Mouse (Mus musculus): Measurements from ENCODE around the gene Fblim1. TPM values are rescaled to one million over a fixed set of nuclear protein-coding genes. Genes with fewer than 3 reads are reported as not detected.

Gene Fblim1
- polyA plus RNA-seq, 1 experiment from 2014 or later, result 94.6 TPM

DNA sequence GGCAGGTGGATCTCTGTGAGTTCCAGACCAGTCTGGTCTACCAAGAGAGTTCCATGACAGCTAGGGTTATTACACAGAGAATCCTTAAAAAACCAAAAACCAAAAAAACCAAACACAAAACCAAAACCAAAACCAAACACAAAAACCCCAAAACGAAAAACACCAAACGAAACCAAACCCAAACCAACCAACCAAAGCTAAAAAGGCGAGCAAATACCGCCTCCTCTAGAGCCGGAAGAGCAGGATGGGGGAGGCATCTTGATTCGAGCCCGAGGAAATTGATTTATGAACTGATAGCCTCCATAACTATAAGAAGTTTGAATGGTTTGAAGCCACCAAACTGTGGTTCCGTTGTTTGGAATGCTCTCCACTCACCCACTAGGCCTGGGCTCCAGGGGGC, 22.0 kb downstream of the Fblim1 start:
- H3K36me3 ChIP-seq (ENCODE audit: control insufficient read depth, insufficient read depth, low read length), result peaks cover 86% of the 10 kb centered on the region
- no peak overlapping the region for H3K4me3 ChIP-seq (ENCODE audit: low read depth, low read length)
- H3K9ac ChIP-seq (ENCODE audit: low read length), result no peak overlapping the region
- no peak overlapping the region for H3K4me2 ChIP-seq (ENCODE audit: low read length)
- H3K4me1 ChIP-seq (replicated peaks; ENCODE audit: control insufficient read depth, insufficient read depth, low read length), result no peaks in the 10 kb centered on the region
- no peak overlapping the region for H3K27ac ChIP-seq (ENCODE audit: low read depth)
- DNase-seq (ENCODE audit: low spot score) (no peak), ATAC-seq (replicated peaks; ENCODE audit: low FRiP score, low TSS enrichment, low read depth) (no peak)
- no peaks in the 10 kb centered on the region for H3K27me3 ChIP-seq (replicated peaks; ENCODE audit: control insufficient read depth, insufficient read depth, low read length)
- H3K9me3 ChIP-seq (ENCODE audit: control insufficient read depth, low read length), result no peaks in the 10 kb centered on the region
- 92% methylated on average over 8 of the region's 8 CpGs for WGBS

DNA sequence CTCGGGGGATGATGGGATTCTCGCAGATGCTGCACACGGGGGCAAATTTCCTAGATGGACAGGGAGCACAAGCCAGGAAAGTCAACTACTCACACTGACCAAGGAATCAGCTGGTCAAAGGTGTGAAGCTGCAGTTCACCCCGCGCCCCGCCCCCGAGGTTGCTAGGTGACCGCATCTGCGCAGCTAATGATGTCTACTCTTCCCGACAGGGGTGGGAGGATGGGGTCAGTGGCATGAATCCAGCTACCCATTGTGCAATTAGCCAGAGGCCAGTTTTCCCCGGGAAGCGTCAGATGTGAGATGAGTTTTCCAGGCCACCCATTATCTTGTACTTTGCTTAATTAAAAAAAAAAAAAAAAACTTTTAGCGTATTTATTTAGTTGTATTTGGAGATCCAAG, 24.8 kb downstream of the Fblim1 start:
- whole genome bisulfite sequencing, result 94% methylated on average over 13 of the region's 13 CpGs
- H3K4me2 ChIP-seq (ENCODE audit: low read length), result no peak overlapping the region
- ATAC-seq (replicated peaks; ENCODE audit: low FRiP score, low TSS enrichment, low read depth) (no peak), DNase-seq (ENCODE audit: low spot score) (no peak)
- no peaks in the 10 kb centered on the region for H3K27me3 ChIP-seq (replicated peaks; ENCODE audit: control insufficient read depth, insufficient read depth, low read length)
- peaks cover 92% of the 10 kb centered on the region for H3K36me3 ChIP-seq (ENCODE audit: control insufficient read depth, insufficient read depth, low read length)
- H3K4me3 ChIP-seq (ENCODE audit: low read depth, low read length), result no peak overlapping the region
- no peak overlapping the region for H3K27ac ChIP-seq (ENCODE audit: low read depth)
- no peak overlapping the region for H3K9ac ChIP-seq (ENCODE audit: low read length)
- H3K9me3 ChIP-seq (ENCODE audit: control insufficient read depth, low read length), result no peaks in the 10 kb centered on the region
- no peaks in the 10 kb centered on the region for H3K4me1 ChIP-seq (replicated peaks; ENCODE audit: control insufficient read depth, insufficient read depth, low read length)

DNA sequence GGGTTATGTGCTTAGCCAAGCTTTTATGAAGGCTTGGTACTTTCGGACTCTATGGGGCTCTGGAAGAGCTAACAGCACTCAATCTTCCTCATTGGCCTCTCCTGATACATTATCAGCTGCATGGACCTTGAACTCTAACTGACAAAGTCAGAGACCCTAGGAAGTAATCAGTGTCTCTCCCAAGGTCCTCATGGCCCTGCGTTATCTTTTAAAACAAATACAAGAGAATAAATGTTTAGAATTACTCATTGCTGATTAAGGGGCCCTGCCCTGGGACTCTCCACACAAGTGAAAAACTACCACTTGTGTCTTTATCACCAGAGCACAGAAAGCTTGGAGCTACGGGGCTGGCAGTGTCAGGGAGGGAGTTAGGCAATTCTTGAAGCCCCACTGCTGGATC, 27.1 kb downstream of the Fblim1 start:
- ATAC-seq (replicated peaks; ENCODE audit: low FRiP score, low TSS enrichment, low read depth), result peak; percentile 83

DNA sequence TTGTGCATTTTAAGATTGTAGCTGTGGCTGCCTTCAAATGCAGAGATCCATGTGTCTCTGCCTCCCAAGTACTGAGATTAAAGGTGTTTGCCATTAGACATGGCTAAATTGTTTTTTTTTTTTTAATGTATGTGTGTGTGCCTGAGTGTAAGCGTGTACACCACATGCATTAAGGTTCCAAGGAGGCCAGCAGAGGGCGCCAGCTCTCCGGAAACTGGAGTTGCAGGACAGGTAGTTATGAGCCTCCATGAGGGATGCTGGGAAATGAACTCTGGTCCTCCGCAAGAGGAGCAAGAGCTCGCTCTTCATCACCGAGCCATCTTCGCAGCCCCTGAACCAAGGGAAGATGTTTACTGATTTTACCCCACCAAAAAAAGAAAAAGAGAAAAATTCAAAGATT, 29.0 kb downstream of the Fblim1 start:
- H3K27me3 ChIP-seq (replicated peaks; ENCODE audit: control insufficient read depth, insufficient read depth, low read length), result no peaks in the 10 kb centered on the region
- 94% methylated on average over 7 of the region's 7 CpGs for WGBS
- H3K4me3 ChIP-seq (ENCODE audit: low read depth, low read length), result no peak overlapping the region
- no peak overlapping the region for H3K4me2 ChIP-seq (ENCODE audit: low read length)
- H3K9ac ChIP-seq (ENCODE audit: low read length), result no peak overlapping the region
- peaks cover 54% of the 10 kb centered on the region for H3K36me3 ChIP-seq (ENCODE audit: control insufficient read depth, insufficient read depth, low read length)
- H3K27ac ChIP-seq (ENCODE audit: low read depth), result no peak overlapping the region
- no peaks in the 10 kb centered on the region for H3K9me3 ChIP-seq (ENCODE audit: control insufficient read depth, low read length)
- 0 out of 2 replicates have a peak, but pooled peaks cover 7% of the 10 kb centered on the region for H3K4me1 ChIP-seq (replicated peaks; ENCODE audit: control insufficient read depth, insufficient read depth, low read length)
- DNase-seq (ENCODE audit: low spot score), result no peak
- no peak for ATAC-seq (replicated peaks; ENCODE audit: low FRiP score, low TSS enrichment, low read depth)

More for the DNA sequence above, 27.1 kb downstream of the Fblim1 start:
- DNase-seq (ENCODE audit: low spot score), result no peak
- Histone ChIP-seq H3K27me3 (replicated peaks; ENCODE audit: control insufficient read depth, insufficient read depth, low read length) (no peaks in the 10 kb centered on the region), H3K9ac (ENCODE audit: low read length) (no peak overlapping the region), H3K4me3 (ENCODE audit: low read depth, low read length) (no peak overlapping the region), H3K4me1 (replicated peaks; ENCODE audit: control insufficient read depth, insufficient read depth, low read length) (0 out of 2 replicates have a peak, but pooled peaks cover 2% of the 10 kb centered on the region), H3K36me3 (ENCODE audit: control insufficient read depth, insufficient read depth, low read length) (peaks cover 74% of the 10 kb centered on the region), H3K27ac (ENCODE audit: low read depth) (0 out of 2 replicates have a peak overlapping the region, but pooled peaks have one; percentile 28), H3K9me3 (ENCODE audit: control insufficient read depth, low read length) (no peaks in the 10 kb centered on the region), H3K4me2 (ENCODE audit: low read length) (no peak overlapping the region)
- 41% methylated on average over 3 of the region's 3 CpGs for WGBS

DNA sequence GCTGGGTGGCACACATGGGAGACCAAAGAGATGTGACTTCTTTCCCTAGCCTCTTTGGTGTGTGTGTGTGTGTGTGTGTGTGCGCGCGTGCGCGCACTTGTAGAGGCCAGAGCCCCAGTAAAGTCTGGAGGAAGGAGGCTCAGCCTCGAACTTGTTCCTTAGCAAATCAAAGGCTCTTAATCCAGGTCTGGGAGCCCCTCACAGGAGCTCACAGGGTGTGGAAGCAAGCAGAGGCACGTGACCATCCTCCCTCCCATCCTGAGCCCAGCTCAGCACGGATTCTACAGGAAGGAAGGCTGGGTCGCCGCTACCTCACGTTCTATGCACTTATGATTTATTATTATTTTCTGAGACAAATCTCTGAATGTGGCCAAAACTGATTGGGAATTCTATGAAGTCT, 29.5 kb downstream of the Fblim1 start:
- no peaks in the 10 kb centered on the region for H3K9me3 ChIP-seq (ENCODE audit: control insufficient read depth, low read length)
- ATAC-seq (replicated peaks; ENCODE audit: low FRiP score, low TSS enrichment, low read depth) (no peak), DNase-seq (ENCODE audit: low spot score) (no peak)
- no peak overlapping the region for H3K4me3 ChIP-seq (ENCODE audit: low read depth, low read length)
- H3K4me2 ChIP-seq (ENCODE audit: low read length), result no peak overlapping the region
- no peak overlapping the region for H3K27ac ChIP-seq (ENCODE audit: low read depth)
- no peak overlapping the region for H3K9ac ChIP-seq (ENCODE audit: low read length)
- 80% methylated on average over 11 of the region's 11 CpGs for WGBS
- no peaks in the 10 kb centered on the region for H3K27me3 ChIP-seq (replicated peaks; ENCODE audit: control insufficient read depth, insufficient read depth, low read length)
- H3K36me3 ChIP-seq (ENCODE audit: control insufficient read depth, insufficient read depth, low read length), result peaks cover 52% of the 10 kb centered on the region
- 0 out of 2 replicates have a peak, but pooled peaks cover 7% of the 10 kb centered on the region for H3K4me1 ChIP-seq (replicated peaks; ENCODE audit: control insufficient read depth, insufficient read depth, low read length)

DNA sequence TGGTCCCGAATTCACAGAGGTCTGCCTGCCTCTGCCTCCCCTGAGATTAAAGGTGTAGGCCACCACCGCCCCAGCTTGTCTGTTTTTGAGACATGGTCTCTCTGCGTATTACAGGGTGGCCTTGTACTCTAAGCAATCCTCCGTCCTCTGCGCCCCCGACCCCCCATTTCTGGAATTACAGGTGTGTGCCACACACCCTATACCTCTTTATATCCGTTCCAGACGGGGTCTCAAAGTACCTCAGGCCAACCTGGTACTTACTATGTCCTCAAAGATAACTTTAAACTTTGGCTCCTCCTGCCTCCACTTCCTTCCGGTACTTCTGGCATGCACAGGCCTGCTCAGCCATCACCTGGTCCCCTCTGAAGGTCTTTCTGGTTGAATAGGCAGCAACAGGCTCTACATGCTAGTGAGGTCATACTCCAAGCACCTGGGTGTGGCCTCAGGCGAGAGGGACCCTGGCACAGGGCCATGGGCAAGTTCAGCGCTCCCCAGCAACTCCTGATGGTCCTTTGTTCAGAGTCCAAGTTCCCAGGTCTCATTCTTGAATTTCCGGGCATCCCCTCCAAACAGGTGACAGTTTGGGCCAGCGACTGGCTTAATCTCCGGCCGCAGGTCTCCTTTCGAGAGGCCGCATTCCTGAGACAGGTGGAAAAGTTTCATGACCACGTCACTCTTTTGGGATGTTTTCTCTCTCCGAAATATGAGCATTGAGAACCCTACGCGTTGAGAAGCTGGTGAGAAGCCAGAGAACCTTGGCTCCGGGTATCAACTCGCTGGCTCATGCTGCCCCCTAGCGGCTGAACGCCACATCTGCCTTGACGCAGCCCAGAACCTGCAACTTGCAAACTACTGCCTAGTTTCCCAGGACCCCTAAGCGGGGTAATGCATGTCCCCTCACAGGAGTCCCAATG, 30.9 kb downstream of the Fblim1 start:
- Histone ChIP-seq H3K36me3 (ENCODE audit: control insufficient read depth, insufficient read depth, low read length) (peaks cover 38% of the 10 kb centered on the region), H3K4me1 (replicated peaks; ENCODE audit: control insufficient read depth, insufficient read depth, low read length) (0 out of 2 replicates have a peak, but pooled peaks cover 9% of the 10 kb centered on the region), H3K9ac (ENCODE audit: low read length) (no peak overlapping the region), H3K27ac (ENCODE audit: low read depth) (no peak overlapping the region), H3K4me2 (ENCODE audit: low read length) (0 out of 2 replicates have a peak overlapping the region, but pooled peaks have one; percentile 11), H3K4me3 (ENCODE audit: low read depth, low read length) (no peak overlapping the region), H3K9me3 (ENCODE audit: control insufficient read depth, low read length) (no peaks in the 10 kb centered on the region), H3K27me3 (replicated peaks; ENCODE audit: control insufficient read depth, insufficient read depth, low read length) (no peaks in the 10 kb centered on the region)
- 37% methylated on average over 27 of the region's 27 CpGs for WGBS
- peak; percentile 23 for ATAC-seq (replicated peaks; ENCODE audit: low FRiP score, low TSS enrichment, low read depth)
- DNase-seq (ENCODE audit: low spot score), result peak; percentile 95

DNA sequence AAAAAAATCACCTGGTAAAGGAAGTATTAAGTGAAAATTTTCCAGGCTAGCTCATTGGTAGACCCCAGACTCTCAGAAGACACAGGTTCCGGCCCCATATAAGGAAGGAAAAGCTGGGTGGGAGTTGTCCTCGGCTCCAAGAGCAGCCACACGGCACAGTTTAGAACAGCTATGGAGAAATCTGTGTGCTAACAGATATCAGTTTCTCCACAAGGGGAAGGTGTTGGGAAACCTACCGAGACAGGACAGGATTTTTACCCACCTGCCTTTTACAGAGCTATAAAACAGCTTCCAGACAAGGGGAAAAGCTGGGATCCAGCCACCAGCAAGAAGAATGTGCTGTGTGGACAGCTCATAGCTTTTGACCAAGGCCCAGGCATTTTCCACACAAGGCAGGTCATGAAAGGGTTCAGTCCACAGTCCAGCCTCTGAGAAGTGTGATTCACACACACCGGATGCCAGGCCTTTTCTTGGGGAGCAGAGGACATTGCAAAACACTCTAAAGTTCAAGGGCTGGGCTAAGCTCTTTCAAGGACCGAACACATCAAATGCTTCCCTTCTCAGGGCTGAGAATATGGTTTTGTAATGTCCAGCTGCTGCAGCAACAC, 32.4 kb downstream of the Fblim1 start:
- H3K9ac ChIP-seq (ENCODE audit: low read length), result no peak overlapping the region
- peaks cover 24% of the 10 kb centered on the region for H3K36me3 ChIP-seq (ENCODE audit: control insufficient read depth, insufficient read depth, low read length)
- H3K27me3 ChIP-seq (replicated peaks; ENCODE audit: control insufficient read depth, insufficient read depth, low read length), result no peaks in the 10 kb centered on the region
- no peak overlapping the region for H3K4me3 ChIP-seq (ENCODE audit: low read depth, low read length)
- ATAC-seq (replicated peaks; ENCODE audit: low FRiP score, low TSS enrichment, low read depth) (no peak; the same call in 1 of the 2 replicates), DNase-seq (ENCODE audit: low spot score) (peak; percentile 57)
- H3K27ac ChIP-seq (ENCODE audit: low read depth), result peak overlapping the region; percentile 40
- no peak overlapping the region for H3K4me2 ChIP-seq (ENCODE audit: low read length)
- H3K9me3 ChIP-seq (ENCODE audit: control insufficient read depth, low read length), result no peaks in the 10 kb centered on the region
- 48% methylated on average over 6 of the region's 6 CpGs for WGBS
- H3K4me1 ChIP-seq (replicated peaks; ENCODE audit: control insufficient read depth, insufficient read depth, low read length), result 0 out of 2 replicates have a peak, but pooled peaks cover 9% of the 10 kb centered on the region

DNA sequence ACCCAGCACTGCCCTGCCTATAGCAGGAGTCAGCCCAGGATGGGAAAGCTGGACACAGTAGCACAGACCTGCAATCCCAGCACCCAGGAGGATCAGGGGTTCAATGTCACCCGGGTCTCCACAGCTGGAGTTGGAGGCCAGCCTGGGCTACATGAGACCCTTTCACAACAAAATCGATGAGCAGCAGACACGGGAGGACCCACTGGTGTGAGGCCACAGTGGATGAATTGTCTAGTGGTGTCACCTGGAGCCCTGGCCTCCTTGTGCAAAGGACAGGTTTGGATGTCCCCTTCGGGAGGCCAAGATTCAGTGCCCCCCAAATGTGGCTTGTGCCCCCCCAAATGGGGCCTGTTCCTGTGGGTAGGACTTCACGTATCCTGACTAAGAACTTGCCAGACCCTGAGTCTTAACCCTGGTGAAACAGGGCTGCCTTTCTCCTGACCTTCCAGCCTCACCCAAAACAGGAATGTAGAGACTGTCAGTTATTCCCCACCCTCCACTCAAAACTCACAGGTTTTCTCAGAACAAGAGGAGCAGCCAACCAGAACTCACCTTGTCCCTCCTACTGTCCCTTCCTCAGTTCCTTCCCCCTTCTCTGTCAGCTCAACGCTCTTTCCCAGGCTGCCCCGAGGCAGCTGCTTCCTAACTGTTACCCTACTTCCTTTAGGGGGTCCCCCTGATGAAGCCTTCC, 33.1 kb downstream of the Fblim1 start:
- ATAC-seq (replicated peaks; ENCODE audit: low FRiP score, low TSS enrichment, low read depth) (no peak), DNase-seq (ENCODE audit: low spot score) (no peak)
- Histone ChIP-seq H3K27ac (ENCODE audit: low read depth) (peak overlapping the region; percentile 40; the same call in 1 of the 2 replicates), H3K27me3 (replicated peaks; ENCODE audit: control insufficient read depth, insufficient read depth, low read length) (no peaks in the 10 kb centered on the region), H3K4me2 (ENCODE audit: low read length) (no peak overlapping the region), H3K9ac (ENCODE audit: low read length) (no peak overlapping the region), H3K36me3 (ENCODE audit: control insufficient read depth, insufficient read depth, low read length) (peaks cover 18% of the 10 kb centered on the region), H3K9me3 (ENCODE audit: control insufficient read depth, low read length) (no peaks in the 10 kb centered on the region), H3K4me3 (ENCODE audit: low read depth, low read length) (no peak overlapping the region), H3K4me1 (replicated peaks; ENCODE audit: control insufficient read depth, insufficient read depth, low read length) (0 out of 2 replicates have a peak, but pooled peaks cover 9% of the 10 kb centered on the region)
- 72% methylated on average over 7 of the region's 7 CpGs for WGBS
